Mouse (Mus musculus): Measurements from ENCODE around the gene 9630041A04Rik.

9630041A04Rik gene

GRCm38 (mm10) chr9:101861596-101862471 is at the start of gene 9630041A04Rik:
TSS of gene 9630041A04Rik (plus strand) at chr9:101861841.
- DNase-seq (ENCODE audit: extremely low read depth, low read depth, low spot score) = no peak

GRCm38 (mm10) chr9:101823896-101824295 is 37.7 kb upstream of the 9630041A04Rik start:
- no peak for DNase-seq (ENCODE audit: extremely low read depth, low read depth, low spot score)

DNA sequence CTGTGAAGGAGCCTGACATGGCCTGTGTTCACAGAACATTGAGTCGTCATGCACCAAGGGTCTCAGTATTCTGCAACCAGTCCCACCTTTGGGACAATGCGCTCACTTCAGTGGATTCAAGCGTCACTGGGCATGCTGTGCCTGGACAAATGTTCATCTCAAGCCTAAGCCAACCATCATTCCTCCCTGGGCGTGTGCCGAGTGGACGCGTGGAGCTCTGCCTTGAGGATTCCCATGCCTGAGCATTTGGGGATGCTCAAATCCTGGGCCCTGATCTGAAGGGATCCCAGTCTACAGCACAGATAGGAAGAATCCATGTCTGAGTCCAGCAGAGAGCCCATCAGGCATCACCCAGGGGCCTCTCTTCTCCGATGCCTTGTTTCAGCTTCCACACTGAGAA is 36.0 kb upstream of the 9630041A04Rik start:
- no peak for DNase-seq (ENCODE audit: extremely low read depth, low read depth, low spot score)

- no peak for DNase-seq (ENCODE audit: extremely low read depth, low read depth, low spot score)
Observed at GRCm38 (mm10) chr9:101833619-101834018, 28.0 kb upstream of the 9630041A04Rik start.

- no peak for DNase-seq (ENCODE audit: extremely low read depth, low read depth, low spot score)
Observed at GRCm38 (mm10) chr9:101841101-101841500, 20.5 kb upstream of the 9630041A04Rik start.

GRCm38 (mm10) chr9:101843893-101844292 is 17.7 kb upstream of the 9630041A04Rik start:
- no peak for DNase-seq (ENCODE audit: extremely low read depth, low read depth, low spot score)

DNA sequence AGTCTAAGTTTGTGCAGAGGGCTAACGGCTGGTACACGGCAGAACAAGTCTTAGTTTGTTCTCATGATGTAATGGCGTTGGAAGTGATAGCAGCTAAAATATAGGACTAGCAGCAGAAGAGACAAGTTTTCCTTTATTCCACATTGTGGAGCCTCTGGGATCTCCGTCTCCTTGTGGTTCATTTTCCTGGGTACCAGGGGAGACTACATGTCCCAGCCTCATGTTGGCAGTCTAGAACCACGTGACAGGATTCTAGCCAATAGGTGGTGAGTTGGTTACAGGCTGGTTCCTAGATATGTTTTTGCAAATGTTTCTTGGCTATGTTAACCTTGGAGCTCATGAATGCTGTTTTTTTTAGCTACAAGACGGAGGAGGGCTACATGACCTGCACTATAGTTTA is 15.9 kb upstream of the 9630041A04Rik start:
- no peak for DNase-seq (ENCODE audit: extremely low read depth, low read depth, low spot score)

DNA sequence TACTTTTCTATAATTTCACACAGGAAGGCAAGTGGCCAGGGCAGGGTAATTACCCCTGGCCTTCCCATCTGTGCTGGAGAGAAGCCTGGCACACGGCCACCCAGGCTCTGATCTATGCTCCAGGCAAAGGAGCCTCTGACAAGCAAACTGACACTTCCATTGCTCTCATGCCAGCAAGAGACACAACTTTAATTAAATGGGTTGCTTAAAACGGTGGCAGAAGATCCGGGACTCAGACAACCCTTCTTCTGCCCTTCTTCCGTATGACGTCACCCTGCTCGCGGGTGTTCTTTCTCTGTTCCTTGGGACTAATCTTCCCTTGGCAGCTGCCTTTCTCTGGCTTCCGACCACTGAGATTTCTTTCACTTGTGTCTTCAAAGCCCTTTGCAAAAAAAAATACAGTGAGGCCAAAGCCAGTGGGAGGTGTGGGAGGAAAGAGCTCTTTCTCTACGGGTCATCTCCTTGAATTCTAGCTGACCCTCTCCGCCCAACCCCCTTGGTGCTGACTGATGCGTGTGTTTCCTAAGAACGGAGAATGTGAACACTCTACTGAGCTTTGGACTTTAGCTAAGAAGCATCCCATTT is 932 bp downstream of the 9630041A04Rik start:
- no peak for DNase-seq (ENCODE audit: extremely low read depth, low read depth, low spot score)

DNA sequence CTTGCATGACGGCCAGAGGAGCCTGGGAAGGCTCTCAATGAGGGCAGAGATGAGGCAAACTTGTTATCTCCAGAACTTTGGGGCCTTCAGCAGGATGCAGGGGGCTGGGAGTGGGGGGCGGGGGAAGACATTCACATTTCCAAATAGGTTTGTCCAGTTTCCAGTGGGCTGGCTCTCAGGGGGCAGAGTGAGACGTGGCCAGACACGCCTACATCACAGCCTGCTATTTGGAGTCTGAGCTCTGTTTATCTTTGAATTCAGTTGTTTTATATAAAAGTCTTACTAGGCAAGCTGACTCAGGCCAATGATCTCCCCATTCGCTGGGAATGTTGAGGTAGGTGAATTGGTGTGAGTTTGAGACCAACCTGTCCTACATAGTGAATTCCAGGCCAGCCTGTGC is 1.5 kb downstream of the 9630041A04Rik start:
- DNase-seq (ENCODE audit: extremely low read depth, low read depth, low spot score) = no peak

DNA sequence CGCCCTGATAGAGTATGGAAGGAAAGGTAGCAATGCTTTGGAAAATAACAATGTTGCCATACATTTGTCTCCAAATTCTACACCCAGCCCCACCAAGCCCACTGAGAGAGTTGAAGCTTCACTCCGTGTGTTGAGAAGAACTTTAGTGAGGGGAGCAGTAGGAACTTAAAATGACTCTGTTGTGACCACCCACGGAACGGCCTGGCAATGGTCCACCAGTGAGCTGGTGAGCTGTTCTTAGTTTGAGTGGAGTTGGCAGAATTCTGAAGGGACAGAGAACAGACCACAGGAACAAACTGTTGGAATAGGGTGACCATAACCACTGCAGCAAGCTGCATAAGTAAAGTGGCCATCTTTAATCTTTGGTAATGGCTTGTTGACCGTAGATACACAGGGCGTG is 7.0 kb downstream of the 9630041A04Rik start:
- DNase-seq (ENCODE audit: extremely low read depth, low read depth, low spot score) = no peak

GRCm38 (mm10) chr9:101870034-101870433 is 8.4 kb downstream of the 9630041A04Rik start:
- DNase-seq (ENCODE audit: extremely low read depth, low read depth, low spot score) = no peak

GRCm38 (mm10) chr9:101875306-101875705 is 13.7 kb downstream of the 9630041A04Rik start:
- no peak for DNase-seq (ENCODE audit: extremely low read depth, low read depth, low spot score)

GRCm38 (mm10) chr9:101877109-101877987 is 15.7 kb downstream of the 9630041A04Rik start:
- DNase-seq (ENCODE audit: extremely low read depth, low read depth, low spot score) = no peak

GRCm38 (mm10) chr9:101883295-101883694 is 21.7 kb downstream of the 9630041A04Rik start:
- no peak for DNase-seq (ENCODE audit: extremely low read depth, low read depth, low spot score)

DNA sequence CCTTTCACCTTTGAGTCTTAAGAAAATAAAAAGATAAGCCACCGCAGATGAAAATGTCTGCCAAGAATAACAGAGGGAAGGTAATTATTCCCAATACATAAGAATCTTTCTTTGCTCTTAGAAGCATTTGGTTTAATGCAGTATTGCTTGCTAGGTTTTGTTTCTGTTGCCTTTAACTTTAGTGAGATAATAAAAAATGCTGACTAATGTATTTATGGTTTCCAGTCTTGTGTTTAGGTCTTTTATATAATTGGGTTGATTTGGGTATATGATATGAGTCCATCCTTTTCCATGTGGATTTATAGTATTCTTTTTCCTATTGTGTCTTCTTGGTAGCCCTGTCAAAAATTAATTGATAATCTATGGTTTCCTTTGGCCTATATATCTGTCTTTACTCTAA is 36.2 kb downstream of the 9630041A04Rik start:
- DNase-seq (ENCODE audit: extremely low read depth, low read depth, low spot score) = no peak

GRCm38 (mm10) chr9:101903406-101903805 is 41.8 kb downstream of the 9630041A04Rik start:
- no peak for DNase-seq (ENCODE audit: extremely low read depth, low read depth, low spot score)

DNA sequence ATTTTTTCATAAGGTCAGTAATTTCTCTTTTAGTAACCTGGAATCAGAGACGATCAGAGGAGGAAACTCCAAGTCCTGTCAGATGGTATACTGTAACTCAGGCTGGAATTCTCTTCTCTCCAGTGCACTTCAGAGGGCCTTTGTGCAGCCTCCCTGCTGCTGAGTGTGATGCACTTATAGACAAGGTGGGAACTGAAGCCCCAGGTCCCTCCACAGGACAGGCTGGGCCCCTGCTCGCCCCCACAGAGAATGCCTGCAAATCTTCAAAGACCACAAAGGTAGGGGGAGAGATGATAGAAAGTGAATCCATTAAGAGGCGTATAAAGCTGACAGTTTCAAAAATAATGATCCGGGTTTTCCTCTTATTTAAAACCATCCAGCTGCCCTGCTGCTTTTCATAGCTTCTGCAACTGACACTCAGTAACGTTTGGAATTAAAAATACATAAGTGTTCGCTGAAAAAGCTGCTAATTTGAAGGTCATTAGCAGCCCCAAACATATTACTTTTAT is 46.2 kb downstream of the 9630041A04Rik start:
- no peak for DNase-seq (ENCODE audit: extremely low read depth, low read depth, low spot score)

DNA sequence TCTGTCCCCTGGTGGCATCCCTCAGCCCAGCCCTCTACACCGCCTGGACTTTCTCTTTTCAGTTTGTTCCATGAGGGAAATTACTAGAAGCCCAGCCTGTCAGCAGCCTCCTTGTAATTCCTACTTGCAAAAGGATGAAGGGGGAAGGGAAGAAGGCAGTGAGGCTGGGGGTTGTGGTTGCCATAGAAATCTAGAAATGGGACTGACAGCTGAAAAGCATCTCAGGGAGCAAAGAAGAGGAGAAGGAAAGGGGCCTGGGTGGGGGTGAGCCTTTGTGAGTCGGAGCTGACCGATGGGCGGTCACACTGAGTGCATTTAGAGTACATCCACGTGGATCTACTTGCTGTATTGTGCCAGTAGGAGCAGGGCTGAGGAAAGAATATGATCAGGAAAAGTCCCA is 47.2 kb downstream of the 9630041A04Rik start:
- DNase-seq (ENCODE audit: extremely low read depth, low read depth, low spot score) = no peak

GRCm38 (mm10) chr9:101909491-101909890 is 47.9 kb downstream of the 9630041A04Rik start:
- DNase-seq (ENCODE audit: extremely low read depth, low read depth, low spot score) = no peak

DNA sequence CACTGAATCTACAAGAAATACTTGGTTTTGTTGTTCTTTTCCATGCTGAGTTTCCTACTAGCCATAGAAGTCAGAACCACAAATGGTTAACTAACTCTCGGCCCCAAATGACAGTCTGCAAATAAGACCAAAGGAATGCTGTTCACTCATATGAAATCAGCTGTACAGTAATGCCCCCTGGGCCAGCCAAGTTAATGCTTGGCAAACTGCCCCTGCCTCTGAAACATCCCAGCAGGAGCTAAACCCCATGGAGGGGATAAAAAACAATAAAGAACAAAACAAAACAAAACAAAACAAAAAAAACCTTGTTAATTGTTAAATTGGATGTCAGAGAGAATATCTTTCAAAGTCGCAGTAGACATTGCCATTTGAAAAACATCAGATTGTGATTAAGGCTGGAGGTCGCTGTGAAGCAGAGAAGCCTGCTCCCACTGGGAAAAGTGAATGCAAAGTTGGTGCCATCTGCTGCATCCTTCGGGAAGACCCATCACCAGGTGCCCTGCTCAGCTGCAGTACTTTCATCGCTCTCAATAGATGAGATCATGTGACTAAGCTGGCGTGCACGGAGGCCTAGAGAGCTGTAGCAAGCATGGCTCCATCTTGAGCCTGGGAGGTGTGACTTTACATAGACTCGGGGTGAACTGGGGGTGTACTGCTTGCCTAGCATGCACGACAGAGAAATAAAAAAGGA is 49.7 kb downstream of the 9630041A04Rik start:
- no peak for DNase-seq (ENCODE audit: extremely low read depth, low read depth, low spot score)

GRCm38 (mm10) chr9:101915082-101915481 is 53.4 kb downstream of the 9630041A04Rik start:
- DNase-seq (ENCODE audit: extremely low read depth, low read depth, low spot score) = no peak

Data from fat pad, adult 2 months (tissue).